Comparison of ENCODE assay signal across 9 mouse cellular contexts in the genomic region with DNA sequence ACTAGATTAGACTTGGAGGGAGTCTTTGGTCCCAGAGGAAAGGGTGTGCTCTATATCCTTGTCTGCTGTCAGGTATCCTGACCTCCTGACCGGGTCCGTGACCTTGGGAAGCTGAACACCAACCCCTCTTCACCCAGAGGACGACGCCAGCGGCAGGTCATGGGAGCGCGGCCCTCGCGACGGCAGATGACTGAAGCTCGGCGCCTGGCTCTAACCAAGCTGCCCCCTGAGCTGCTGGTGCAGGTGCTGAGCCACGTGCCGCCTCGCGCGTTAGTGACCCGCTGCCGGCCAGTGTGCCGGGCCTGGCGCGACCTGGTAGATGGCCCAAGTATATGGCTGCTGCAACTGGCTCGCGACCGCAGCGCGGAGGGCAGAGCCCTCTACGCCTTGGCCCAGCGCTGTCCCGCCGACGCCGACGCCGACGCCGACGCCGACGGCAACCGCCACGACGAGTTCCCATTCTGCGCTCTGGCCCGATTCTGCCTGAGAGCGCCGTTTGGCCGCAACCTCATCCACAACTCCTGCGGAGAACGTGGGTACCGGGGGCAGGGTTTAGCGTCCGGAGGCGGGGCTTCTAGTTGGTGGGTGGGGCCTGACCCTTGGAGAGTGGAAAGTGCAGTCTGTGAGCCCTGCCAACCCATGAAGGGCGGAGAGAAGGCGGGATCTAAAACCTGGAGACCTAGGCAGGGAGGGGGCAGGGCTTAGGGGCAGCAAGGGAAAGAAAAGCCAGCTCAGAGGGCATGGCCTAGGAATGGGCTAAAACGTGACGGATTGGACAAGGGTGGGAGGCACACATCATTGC. TPM values are rescaled to one million over a fixed set of nuclear protein-coding genes. Genes with fewer than 3 reads are reported as not detected.
DNase-seq lines count a peak whose midpoint lies in the region; ATAC-seq and TF ChIP-seq lines count a peak whose summit lies in the region.
"Had no signal": no experiment of that assay in that cellular context is flagged by ENCODE, and none has a peak within 500 bp of the region (broad histone marks: within the 10 kb centered on the region; RNA-seq: fewer than 3 reads in every experiment).

No protein-coding gene starts in this region.

- H3K36me3 ChIP-seq in hindbrain, postnatal 0 days (ENCODE audit: insufficient read depth, low read length): no peaks in the 10 kb centered on the region
- peaks cover 8% of the 10 kb centered on the region; the same call in 1 of the 2 replicates for H3K36me3 ChIP-seq in midbrain, embryonic 16.5 days (ENCODE audit: control insufficient read depth, insufficient read depth, low read length)
- H3K36me3 ChIP-seq in stomach, embryonic 15.5 days: peaks cover 14% of the 10 kb centered on the region; the same call in 1 of the 2 replicates

- TF ChIP-seq CTCF in left cerebral cortex, adult 2 months (IDR thresholded peaks at IDR 0.05): no peak
- no peak for TF ChIP-seq CTCF in hindbrain, postnatal 0 days (IDR thresholded peaks at IDR 0.05; ENCODE audit: low read depth)

- peak overlapping the region; percentile 56 for H3K4me2 ChIP-seq in hindbrain, postnatal 0 days (ENCODE audit: low read depth, low read length)
- peak overlapping the region; percentile 67 for H3K4me2 ChIP-seq in midbrain, embryonic 16.5 days (ENCODE audit: low read length)
- H3K4me2 ChIP-seq in stomach, embryonic 15.5 days: peak overlapping the region; percentile 95

- peak in 1 of 2 experiments; percentile 53 for DNase-seq in left cerebral cortex, adult 2 months (ENCODE audit: extremely low spot score in 1 of 2, low spot score in 2 of 2)
- no peak for DNase-seq in left cerebral cortex, adult 11 months (ENCODE audit: low spot score)
- peak; percentile 41 to 47 for DNase-seq in cerebellum, postnatal 4 days (ENCODE audit: low spot score in 2 of 2)
- DNase-seq in gastrocnemius, postnatal 14 days: peak; percentile 44
- peak; percentile 66 for DNase-seq in hindbrain, postnatal 0 days (ENCODE audit: low spot score)
- peak; percentile 89 for DNase-seq in liver

- no peaks in the 10 kb centered on the region for H3K4me1 ChIP-seq in hindbrain, postnatal 0 days (ENCODE audit: insufficient read depth, low read length)
- H3K4me1 ChIP-seq in midbrain, embryonic 16.5 days (ENCODE audit: control insufficient read depth, insufficient read depth, low read length): no peaks in the 10 kb centered on the region; the same call in 1 of the 2 replicates
- peaks cover 5% of the 10 kb centered on the region; the same call in 1 of the 2 replicates for H3K4me1 ChIP-seq in stomach, embryonic 15.5 days

- H3K4me3 ChIP-seq in left cerebral cortex, adult 2 months: peak overlapping the region; percentile 35
- H3K4me3 ChIP-seq in hindbrain, postnatal 0 days (ENCODE audit: low read length): peak overlapping the region; percentile 38
- H3K4me3 ChIP-seq in midbrain, embryonic 16.5 days (ENCODE audit: low read depth, low read length): peak overlapping the region; percentile 41
- H3K4me3 ChIP-seq in stomach, embryonic 15.5 days (replicated peaks): peak overlapping the region; percentile 49
- H3K4me3 ChIP-seq: myocyte had no signal

- WGBS in hindbrain, postnatal 0 days: 4% methylated on average over 58 of the region's 58 CpGs
- WGBS in midbrain, embryonic 16.5 days: 3% methylated on average over 58 of the region's 58 CpGs
- WGBS in stomach, embryonic 15.5 days: 4% methylated on average over 58 of the region's 58 CpGs

- peak; percentile 77 for ATAC-seq in hindbrain, postnatal 0 days
- peak; percentile 82 for ATAC-seq in midbrain, embryonic 16.5 days
- peak; percentile 90 for ATAC-seq in stomach, embryonic 15.5 days (ENCODE audit: insufficient read depth, low FRiP score, low read depth)

- peak overlapping the region; percentile 41; the same call in 1 of the 2 replicates for H3K9ac ChIP-seq in hindbrain, postnatal 0 days (replicated peaks; ENCODE audit: low read length)
- peak overlapping the region; percentile 42 for H3K9ac ChIP-seq in midbrain, embryonic 16.5 days (ENCODE audit: low read depth, low read length)
- peak overlapping the region; percentile 19; the same call in 1 of the 2 replicates for H3K9ac ChIP-seq in stomach, embryonic 15.5 days

- intact Hi-C loops in left cerebral cortex, adult 2 months (cut with DNase I): no loop called here
- intact Hi-C loops in gastrocnemius, postnatal 14 days (cut with DNase I; ENCODE audit: low total_unique reads): no loop called here

- no peaks in the 10 kb centered on the region for H3K27me3 ChIP-seq in hindbrain, postnatal 0 days (ENCODE audit: insufficient read depth, low read length)
- H3K27me3 ChIP-seq in midbrain, embryonic 16.5 days (ENCODE audit: control insufficient read depth, insufficient read depth, low read depth, low read length): no peaks in the 10 kb centered on the region
- no peaks in the 10 kb centered on the region for H3K27me3 ChIP-seq in stomach, embryonic 15.5 days (replicated peaks)

- no peak overlapping the region for H3K27ac ChIP-seq in left cerebral cortex, adult 2 months
- no peak overlapping the region for H3K27ac ChIP-seq in hindbrain, postnatal 0 days
- no peak overlapping the region for H3K27ac ChIP-seq in midbrain, embryonic 16.5 days (ENCODE audit: low read length)
- no peak overlapping the region for H3K27ac ChIP-seq in stomach, embryonic 15.5 days

- H3K9me3 ChIP-seq in hindbrain, postnatal 0 days (ENCODE audit: low read length): peaks cover 3% of the 10 kb centered on the region; the same call in 1 of the 2 replicates
- no peaks in the 10 kb centered on the region for H3K9me3 ChIP-seq in midbrain, embryonic 16.5 days (replicated peaks; ENCODE audit: control insufficient read depth, low read length, poor library complexity, severe bottlenecking)
- H3K9me3 ChIP-seq in stomach, embryonic 15.5 days: no peaks in the 10 kb centered on the region

RNA-seq across cellular contexts. Expression of a gene that starts 9.1 kb away (rescaled TPM):
- 10 to 100 TPM; 58.3 to 69.0 TPM for total RNA-seq in left cerebral cortex, adult 2 months (2021)
- total RNA-seq in gastrocnemius, postnatal 14 days (2021): 10 to 100 TPM; 43.7 to 48.0 TPM
- total RNA-seq in hindbrain, postnatal 0 days (2014; rRNA removed): 66.4 and 90.3 TPM in 2 replicates
- polyA plus RNA-seq in hindbrain, postnatal 0 days (2015; fragmentation: Nextera tagmentation; extraction: Ambion mirVana): 110 and 111 TPM in 2 replicates
- polyA plus RNA-seq in midbrain, embryonic 16.5 days (2015; fragmentation: Nextera tagmentation; extraction: Ambion mirVana): 95.8 and 99.4 TPM in 2 replicates
- polyA plus RNA-seq in stomach, embryonic 15.5 days (2015; fragmentation: Nextera tagmentation; extraction: Ambion mirVana): 138 and 143 TPM in 2 replicates

RNA-seq across cellular contexts. Expression of a gene that starts 9.2 kb away (rescaled TPM):
- total RNA-seq in left cerebral cortex, adult 2 months (2021): 10 to 100 TPM; 13.0 to 13.9 TPM
- 10 to 100 TPM; 19.0 TPM for total RNA-seq in gastrocnemius, postnatal 14 days (2021)
- 17.3 and 17.9 TPM in 2 replicates for total RNA-seq in hindbrain, postnatal 0 days (2014; rRNA removed)
- 18.9 and 20.2 TPM in 2 replicates for polyA plus RNA-seq in hindbrain, postnatal 0 days (2015; fragmentation: Nextera tagmentation; extraction: Ambion mirVana)
- polyA plus RNA-seq in midbrain, embryonic 16.5 days (2015; fragmentation: Nextera tagmentation; extraction: Ambion mirVana): 15.6 and 16.4 TPM in 2 replicates
- polyA plus RNA-seq in stomach, embryonic 15.5 days (2015; fragmentation: Nextera tagmentation; extraction: Ambion mirVana): 20.8 and 26.2 TPM in 2 replicates

RNA-seq across cellular contexts. Expression of a gene that starts 15.9 kb away (rescaled TPM):
- total RNA-seq in left cerebral cortex, adult 2 months (2021): 1 to 10 TPM; 1.9 to 2.2 TPM
- 1 to 10 TPM; 5.6 to 7.3 TPM for total RNA-seq in gastrocnemius, postnatal 14 days (2021)
- 3.7 and 5.0 TPM in 2 replicates for total RNA-seq in hindbrain, postnatal 0 days (2014; rRNA removed)
- polyA plus RNA-seq in hindbrain, postnatal 0 days (2015; fragmentation: Nextera tagmentation; extraction: Ambion mirVana): 6.5 and 7.7 TPM in 2 replicates
- 3.2 and 5.2 TPM in 2 replicates for polyA plus RNA-seq in midbrain, embryonic 16.5 days (2015; fragmentation: Nextera tagmentation; extraction: Ambion mirVana)
- 8.0 and 8.9 TPM in 2 replicates for polyA plus RNA-seq in stomach, embryonic 15.5 days (2015; fragmentation: Nextera tagmentation; extraction: Ambion mirVana)

RNA-seq across cellular contexts. Expression of a gene that starts 23.4 kb away (rescaled TPM):
- 1 to 10 TPM; 1.0 to 1.9 TPM for total RNA-seq in left cerebral cortex, adult 2 months (2021)
- total RNA-seq in gastrocnemius, postnatal 14 days (2021): not detected
- not detected in 2 replicates for total RNA-seq in hindbrain, postnatal 0 days (2014; rRNA removed)
- polyA plus RNA-seq in hindbrain, postnatal 0 days (2015; fragmentation: Nextera tagmentation; extraction: Ambion mirVana): 1.4 and 1.9 TPM in 2 replicates
- polyA plus RNA-seq in midbrain, embryonic 16.5 days (2015; fragmentation: Nextera tagmentation; extraction: Ambion mirVana): 0.61 and 0.95 TPM in 2 replicates
- 0.19 TPM in 1 of 2 replicates, not detected in the other for polyA plus RNA-seq in stomach, embryonic 15.5 days (2015; fragmentation: Nextera tagmentation; extraction: Ambion mirVana)
- polyA plus RNA-seq: myocyte had no signal

RNA-seq across cellular contexts. Expression of a gene that starts 34.0 kb away (rescaled TPM):
- total RNA-seq in left cerebral cortex, adult 2 months (2021): 100 to 1,000 TPM; 119 to 122 TPM
- total RNA-seq in gastrocnemius, postnatal 14 days (2021): 10 to 100 TPM; 77.2 to 77.5 TPM
- total RNA-seq in hindbrain, postnatal 0 days (2014; rRNA removed): 92.6 and 95.5 TPM in 2 replicates
- 147 and 160 TPM in 2 replicates for polyA plus RNA-seq in hindbrain, postnatal 0 days (2015; fragmentation: Nextera tagmentation; extraction: Ambion mirVana)
- 117 and 121 TPM in 2 replicates for polyA plus RNA-seq in midbrain, embryonic 16.5 days (2015; fragmentation: Nextera tagmentation; extraction: Ambion mirVana)
- 56.9 and 57.8 TPM in 2 replicates for polyA plus RNA-seq in stomach, embryonic 15.5 days (2015; fragmentation: Nextera tagmentation; extraction: Ambion mirVana)
